Mouse (Mus musculus): ENCODE measurements at regions not wholly inside any gene's neighbourhood (a gene's known extent, or its start where the extent isn't known, plus 50 kb on each side); places are given as distances from the start of the nearest gene placed in this dataset.

GRCm38 (mm10) chr14:17081904-17082303 is 262.9 kb upstream of the Rarb start:
- TF ChIP-seq POLR2A (IDR thresholded peaks at IDR 0.05; ENCODE audit: insufficient read depth, low read depth, low read length) (no peak), CTCF (IDR thresholded peaks at IDR 0.05; ENCODE audit: insufficient read depth, low read depth, low read length) (no peak)
